Mouse (Mus musculus) duodenum, adult 2 months (tissue): ENCODE data around the gene Trpv6. TPM values are rescaled to one million over a fixed set of nuclear protein-coding genes. Genes with fewer than 3 reads are reported as not detected.

ENCODE experiments used
- polyA plus RNA-seq: library from polyadenylated mRNA; depleted of rRNA; stranded (reverse); fragments of >200 nt; gene quantifications from 2 replicates; pipeline ENCODE4 v1.2.3, GENCODE M21; 2012; ENCODE audit warnings: low replicate concordance; rRNA removed

The Trpv6 gene
- 15.3 TPM in 1 of 2 replicates, not detected in the other for polyA plus RNA-seq

DNA sequence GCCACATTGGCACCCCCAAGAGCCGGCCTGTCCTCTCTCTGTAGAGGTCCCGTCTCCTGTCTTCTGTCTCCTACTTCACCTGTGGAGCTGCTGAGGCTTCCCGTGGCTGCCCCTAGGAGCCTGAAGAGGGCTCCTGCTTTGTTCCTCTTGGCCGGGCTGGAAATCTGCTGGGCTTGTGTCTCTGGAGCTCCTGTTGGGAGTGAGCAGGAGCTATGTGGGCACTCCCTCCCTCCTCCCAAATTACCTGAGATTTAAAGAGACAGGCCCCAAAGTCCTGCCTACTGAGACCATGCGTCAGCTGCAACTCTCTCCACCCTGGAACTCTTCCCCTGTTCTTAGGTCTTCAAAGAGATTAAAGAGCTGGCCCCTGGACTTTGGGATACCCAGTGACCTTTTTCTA is at the start of gene Trpv6:
TSS of gene Trpv6 (minus strand) at position 228 of the 400 bp plus-strand sequence.

DNA sequence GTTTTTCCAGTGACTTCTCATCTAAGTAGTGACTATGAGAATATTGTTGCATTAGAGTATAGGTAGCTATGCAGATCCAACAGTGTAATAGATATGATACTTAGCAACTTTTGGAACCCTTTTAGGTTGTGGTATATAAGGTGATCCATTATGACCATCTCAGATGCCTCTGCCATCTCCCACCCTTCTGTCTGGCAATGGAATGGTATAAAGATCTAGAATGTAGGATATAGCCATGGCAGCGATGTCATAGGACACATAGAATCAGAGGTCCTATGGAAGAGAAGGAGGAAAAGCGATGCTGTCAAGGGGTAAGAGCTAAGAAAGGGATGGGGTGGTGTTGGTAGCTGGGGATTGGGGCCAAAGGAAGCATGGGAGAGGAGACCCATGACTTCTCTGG is 47.9 kb upstream of the Trpv6 start, which contains the start of gene Llcfc1:
TSS of gene Llcfc1 (plus strand) at position 301 of the 400 bp plus-strand sequence.

DNA sequence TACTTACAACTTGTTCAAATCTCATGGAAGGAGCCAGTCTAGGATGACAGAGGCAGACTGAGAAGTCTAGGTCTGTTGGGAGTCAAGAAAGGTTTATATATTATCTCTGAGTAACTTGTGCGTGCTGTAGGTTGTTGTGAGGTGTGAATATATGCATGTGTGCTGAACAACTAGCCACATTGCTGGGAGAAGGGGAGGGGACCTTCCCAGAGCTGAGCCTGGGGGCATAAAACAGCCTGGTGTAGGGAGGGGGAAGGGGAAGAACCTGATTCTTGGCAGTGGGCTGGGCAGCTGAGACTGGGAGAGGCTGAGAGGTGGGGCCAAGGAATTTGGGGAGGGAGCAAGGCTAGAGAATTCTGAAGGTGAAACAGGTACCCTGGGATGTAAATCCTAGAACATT is 44.5 kb upstream of the Trpv6 start, which contains the start of gene Trpv5:
TSS of gene Trpv5 (minus strand) at position 101 of the 400 bp plus-strand sequence.

DNA sequence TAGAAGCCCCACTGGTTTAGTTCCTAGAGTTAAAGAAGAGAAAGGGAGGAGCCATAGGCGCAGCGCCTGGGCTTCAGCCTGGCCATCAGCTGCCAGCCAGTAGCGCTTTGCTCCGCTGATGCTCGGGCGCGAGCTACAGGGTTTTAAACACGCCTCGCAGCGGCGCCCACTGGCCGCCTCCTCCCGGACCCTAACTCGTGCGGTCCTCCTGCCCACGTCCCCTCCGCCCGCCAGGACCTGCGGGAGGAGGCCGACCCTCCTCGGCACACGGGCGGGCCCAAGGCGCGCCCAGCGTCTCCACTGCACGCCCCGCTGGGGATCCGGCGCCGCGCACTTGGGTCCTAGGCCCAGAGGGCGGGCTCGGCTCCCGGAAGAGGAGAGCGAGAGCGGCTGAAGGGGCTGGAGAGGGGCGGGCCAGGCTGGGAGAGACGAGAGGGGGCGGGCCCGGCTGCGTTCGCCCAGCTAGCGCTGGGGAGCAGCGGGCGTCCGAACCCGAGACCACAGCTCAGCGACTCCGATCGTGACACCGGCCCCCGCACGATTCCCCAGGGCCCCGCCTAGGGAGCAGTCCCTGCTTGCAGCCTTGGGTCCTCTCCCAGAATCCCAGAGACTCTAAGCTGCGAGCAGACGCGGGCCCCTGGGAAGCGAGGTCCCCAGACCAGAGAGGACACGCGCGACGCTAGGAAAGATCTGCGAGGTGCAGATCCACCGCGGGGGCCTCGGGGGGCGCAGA is 31.0 kb downstream of the Trpv6 start, which contains the start of gene Ephb6:
TSS of gene Ephb6 (plus strand) at position 422 of the 733 bp plus-strand sequence.

Other genes with a start within 250 kb of the Trpv6 start
- gene Gm5771, start 244.0 kb downstream of the Trpv6 start, polyA plus RNA-seq = 0.14 and 207 TPM in 2 replicates
- gene Gm10334, start 190.3 kb downstream of the Trpv6 start, polyA plus RNA-seq = 29.5 TPM in 1 of 2 replicates, not detected in the other
- 18.2 TPM in 1 of 2 replicates, not detected in the other for gene Prss1, start 177.5 kb downstream of the Trpv6 start, polyA plus RNA-seq
- gene Prss2, start 114.6 kb downstream of the Trpv6 start, polyA plus RNA-seq = 13.3 and 6,184 TPM in 2 replicates
- 1.2 and 2.4 TPM in 2 replicates for gene Ephb6, start 30.9 kb downstream of the Trpv6 start, polyA plus RNA-seq
- not detected in 2 replicates for gene Trpv5, start 44.4 kb upstream of the Trpv6 start, polyA plus RNA-seq
- 0.19 TPM in 1 of 2 replicates, not detected in the other for gene Llcfc1, start 48.0 kb upstream of the Trpv6 start, polyA plus RNA-seq
- gene Kel, start 67.9 kb upstream of the Trpv6 start, polyA plus RNA-seq = 0.07 TPM in 1 of 2 replicates, not detected in the other
- not detected in 2 replicates for gene Olfr459, start 138.8 kb upstream of the Trpv6 start, polyA plus RNA-seq
- gene Pip, start 211.1 kb upstream of the Trpv6 start, polyA plus RNA-seq = not detected in 2 replicates
- gene Sval2, start 216.6 kb upstream of the Trpv6 start, polyA plus RNA-seq = not detected in 2 replicates